In the genomic region with DNA sequence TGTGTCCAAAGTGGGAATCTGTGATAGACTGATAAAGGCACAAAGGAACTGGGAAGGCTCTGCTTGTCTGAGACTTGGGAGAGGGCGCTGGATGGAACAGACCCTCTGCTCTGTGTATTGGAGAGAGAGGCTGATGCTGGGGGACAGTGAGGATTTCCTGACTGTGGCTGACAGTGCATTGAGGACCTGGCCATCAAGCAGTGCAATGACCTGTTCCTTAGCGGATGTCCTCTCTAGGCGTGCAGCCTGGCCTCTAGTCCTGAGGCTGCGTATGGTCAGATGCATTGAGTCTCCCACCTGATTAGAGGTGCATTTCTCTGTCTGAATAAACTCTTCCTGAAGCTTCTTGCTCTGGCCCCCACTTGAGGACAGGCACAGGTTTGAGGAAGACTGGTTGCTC, we compare ENCODE assay signal across 14 mouse cellular contexts.
DNase-seq lines count a peak whose midpoint lies in the region; ATAC-seq and TF ChIP-seq lines count a peak whose summit lies in the region.
"Had no signal": no experiment of that assay in that cellular context is flagged by ENCODE, and none has a peak within 500 bp of the region (broad histone marks: within the 10 kb centered on the region; RNA-seq: fewer than 3 reads in every experiment).

No protein-coding gene starts in this region.

- no peak for TF ChIP-seq CTCF in cerebellum, adult 2 months (IDR thresholded peaks at IDR 0.05; ENCODE audit: borderline replicate concordance, insufficient read depth, low read depth, low read length)
- no peak for TF ChIP-seq CTCF in brain, embryonic 14.5 days (IDR thresholded peaks at IDR 0.05; ENCODE audit: borderline replicate concordance, extremely low read depth, insufficient read depth, insufficient read length)
- TF ChIP-seq CTCF in gastrocnemius, adult 2 months (IDR thresholded peaks at IDR 0.05) = no peak

- TF ChIP-seq POLR2A in cerebellum, adult 2 months (IDR thresholded peaks at IDR 0.05; ENCODE audit: borderline replicate concordance, insufficient read depth, low read length) = no peak
- TF ChIP-seq POLR2A in brain, embryonic 14.5 days (IDR thresholded peaks at IDR 0.05; ENCODE audit: borderline replicate concordance, extremely low read depth, insufficient read depth, insufficient read length, poor library complexity, severe bottlenecking) = no peak

- peak overlapping the region; percentile 55 for H3K4me2 ChIP-seq in hindbrain, embryonic 12.5 days (replicated peaks)
- peak overlapping the region; percentile 71 for H3K4me2 ChIP-seq in midbrain, embryonic 15.5 days
- H3K4me2 ChIP-seq: kidney, embryonic 15.5 days had no signal

- WGBS in cerebellum, adult 2 months = 13% methylated on average over 4 of the region's 4 CpGs
- 88% methylated on average over 4 of the region's 4 CpGs for WGBS in hindbrain, embryonic 12.5 days
- WGBS in midbrain, embryonic 15.5 days = 87% methylated on average over 4 of the region's 4 CpGs

- peak overlapping the region; percentile 61 for H3K9ac ChIP-seq in hindbrain, embryonic 12.5 days
- peak overlapping the region; percentile 68 for H3K9ac ChIP-seq in midbrain, embryonic 15.5 days
- H3K9ac ChIP-seq: kidney, embryonic 15.5 days had no signal

- intact Hi-C loops in gastrocnemius, adult 2 months (cut with DNase I) = loop anchor here (5.0 kb wide), 1 partner anchor 177 kb away; no protein-coding TSS in a partner anchor

- DNase-seq in cerebellum, adult 2 months = peak; percentile 37 to 53
- no peak for DNase-seq in cerebellum, adult 9-10 months
- peak; percentile 27 for DNase-seq in brain, embryonic 14.5 days (ENCODE audit: low read depth)
- no peak for DNase-seq in urinary bladder, postnatal 14 days (ENCODE audit: low spot score)
- no peak for DNase-seq in thymus, postnatal 0 days (ENCODE audit: low spot score)
- no peak for DNase-seq in gastrocnemius, adult 2 months
- DNase-seq: adrenal gland, adult 8-10 months; layer of hippocampus, adult 9-11 months; right cerebral cortex, adult 18-20 months had no signal

- H3K4me1 ChIP-seq in cerebellum, adult 2 months (ENCODE audit: control insufficient read depth, insufficient read depth, low read length) = peaks cover 10% of the 10 kb centered on the region; the same call in 1 of the 2 replicates
- H3K4me1 ChIP-seq in hindbrain, embryonic 12.5 days = peaks cover 31% of the 10 kb centered on the region
- peaks cover 36% of the 10 kb centered on the region for H3K4me1 ChIP-seq in midbrain, embryonic 15.5 days
- H3K4me1 ChIP-seq: limb, embryonic 10.5 days had no signal

- no peak for ATAC-seq in hindbrain, embryonic 12.5 days (ENCODE audit: low FRiP score)
- no peak for ATAC-seq in midbrain, embryonic 15.5 days (replicated peaks)

- H3K27me3 ChIP-seq in cerebellum, adult 2 months (ENCODE audit: control insufficient read depth, insufficient read depth, low read length) = no peaks in the 10 kb centered on the region
- H3K27me3 ChIP-seq in hindbrain, embryonic 12.5 days = no peaks in the 10 kb centered on the region
- H3K27me3 ChIP-seq in midbrain, embryonic 15.5 days (replicated peaks) = no peaks in the 10 kb centered on the region
- H3K27me3 ChIP-seq: kidney, embryonic 15.5 days had no signal

- peak overlapping the region; percentile 84 for H3K4me3 ChIP-seq in cerebellum, adult 2 months (replicated peaks; ENCODE audit: insufficient read depth, low read depth, low read length)
- peak overlapping the region; percentile 43 for H3K4me3 ChIP-seq in hindbrain, embryonic 12.5 days
- peak overlapping the region; percentile 46 for H3K4me3 ChIP-seq in midbrain, embryonic 15.5 days
- no peak overlapping the region for H3K4me3 ChIP-seq in gastrocnemius, adult 2 months
- H3K4me3 ChIP-seq: kidney, embryonic 15.5 days; limb, embryonic 10.5 days had no signal

- H3K36me3 ChIP-seq in hindbrain, embryonic 12.5 days = no peaks in the 10 kb centered on the region
- no peaks in the 10 kb centered on the region for H3K36me3 ChIP-seq in midbrain, embryonic 15.5 days (replicated peaks)
- H3K36me3 ChIP-seq: kidney, embryonic 15.5 days; limb, embryonic 10.5 days had no signal

- peak overlapping the region; percentile 81 for H3K27ac ChIP-seq in cerebellum, adult 2 months (ENCODE audit: insufficient read depth, low read length)
- no peak overlapping the region for H3K27ac ChIP-seq in hindbrain, embryonic 12.5 days
- H3K27ac ChIP-seq in midbrain, embryonic 15.5 days = peak overlapping the region; percentile 73
- H3K27ac ChIP-seq in gastrocnemius, adult 2 months = no peak overlapping the region
- H3K27ac ChIP-seq: kidney, embryonic 15.5 days; limb, embryonic 10.5 days; macrophage had no signal

- H3K9me3 ChIP-seq in hindbrain, embryonic 12.5 days (replicated peaks) = no peaks in the 10 kb centered on the region
- no peaks in the 10 kb centered on the region for H3K9me3 ChIP-seq in midbrain, embryonic 15.5 days
- H3K9me3 ChIP-seq: kidney, embryonic 15.5 days; limb, embryonic 10.5 days had no signal

Comparison
In these comparisons a context has a peak if more than half of its experiments do, and no peak if none do; other contexts are left out.
1. DNase-seq: peak in cerebellum, adult 2 months (2 of 2) and brain, embryonic 14.5 days (single experiment); none in cerebellum, adult 9-10 months (single experiment), urinary bladder, postnatal 14 days (single experiment), thymus, postnatal 0 days (single experiment) and gastrocnemius, adult 2 months (single experiment).
2. H3K27ac ChIP-seq: peak in cerebellum, adult 2 months (single experiment) and midbrain, embryonic 15.5 days (single experiment); none in hindbrain, embryonic 12.5 days (single experiment) and gastrocnemius, adult 2 months (single experiment).